Mouse (Mus musculus): ENCODE data around the gene Msantd3. TPM values are rescaled to one million over a fixed set of nuclear protein-coding genes. Genes with fewer than 3 reads are reported as not detected.

Gene Msantd3
- 10 to 100 TPM; 12.7 to 17.8 TPM for total RNA-seq (2021)
- long read RNA-seq, experiment 1, transcript Msantd3-203 (3 exons, 1,597 nt): major isoform, 23 of 31 reads
- long read RNA-seq, experiment 1, partial matches to known transcripts: 0 of 31 reads
- long read RNA-seq, experiment 1, other reads (novel, unspliced or antisense): 5 of 31 reads
- long read RNA-seq, experiment 2, transcript Msantd3-203 (3 exons, 1,597 nt): major isoform, 18 of 18 reads
- long read RNA-seq, experiment 2, partial matches to known transcripts: 0 of 18 reads
- long read RNA-seq, experiment 2, other reads (novel, unspliced or antisense): 0 of 18 reads

- peak; percentile 45 for DNase-seq
- intact Hi-C loops (cut with DNase I; ENCODE audit: low total_unique reads): loop anchor here (10.0 kb wide), 1 partner anchor 65 kb away; the partner anchor contains the start of gene Tex10
Measured at GRCm38 (mm10) chr4:48539841-48540575, at the start of gene Msantd3. Msantd3 (plus strand) TSS chr4:48539935.

DNA sequence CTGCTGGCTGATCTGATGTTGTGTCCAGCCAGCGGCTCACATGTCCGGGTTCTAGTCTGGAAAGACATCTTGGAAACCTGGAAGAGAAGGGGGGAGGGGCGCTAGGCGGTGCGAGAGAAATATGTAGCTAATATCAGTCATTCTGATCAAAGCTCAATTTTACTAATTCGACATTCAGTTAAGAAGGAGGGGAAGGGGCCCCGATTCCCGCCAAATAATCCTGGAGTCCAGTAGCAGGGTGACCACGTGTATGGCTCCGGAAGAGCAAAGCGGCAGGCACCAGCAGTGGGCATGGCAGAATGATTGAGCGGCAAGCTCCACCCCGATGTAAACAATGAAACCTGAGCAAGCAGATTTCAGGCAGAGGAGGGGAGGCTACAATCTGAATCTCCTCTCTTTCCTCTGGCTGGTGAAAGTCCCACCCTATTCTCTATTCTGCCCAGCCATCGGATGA lies 48.4 kb upstream of the Msantd3 start:
- intact Hi-C loops (cut with DNase I; ENCODE audit: low total_unique reads): no loop called here
- no peak for DNase-seq

GRCm38 (mm10) chr4:48492510-48492909 lies 47.2 kb upstream of the Msantd3 start:
- intact Hi-C loops (cut with DNase I; ENCODE audit: low total_unique reads): no loop called here

GRCm38 (mm10) chr4:48510861-48511260 lies 28.9 kb upstream of the Msantd3 start:
- DNase-seq: no peak

More at GRCm38 (mm10) chr4:48492510-48492909, 47.2 kb upstream of the Msantd3 start:
- DNase-seq: no peak

GRCm38 (mm10) chr4:48529559-48529958 lies 10.2 kb upstream of the Msantd3 start:
- intact Hi-C loops (cut with DNase I; ENCODE audit: low total_unique reads): no loop called here
- no peak for DNase-seq

More at GRCm38 (mm10) chr4:48510861-48511260, 28.9 kb upstream of the Msantd3 start:
- intact Hi-C loops (cut with DNase I; ENCODE audit: low total_unique reads): no loop called here

DNA sequence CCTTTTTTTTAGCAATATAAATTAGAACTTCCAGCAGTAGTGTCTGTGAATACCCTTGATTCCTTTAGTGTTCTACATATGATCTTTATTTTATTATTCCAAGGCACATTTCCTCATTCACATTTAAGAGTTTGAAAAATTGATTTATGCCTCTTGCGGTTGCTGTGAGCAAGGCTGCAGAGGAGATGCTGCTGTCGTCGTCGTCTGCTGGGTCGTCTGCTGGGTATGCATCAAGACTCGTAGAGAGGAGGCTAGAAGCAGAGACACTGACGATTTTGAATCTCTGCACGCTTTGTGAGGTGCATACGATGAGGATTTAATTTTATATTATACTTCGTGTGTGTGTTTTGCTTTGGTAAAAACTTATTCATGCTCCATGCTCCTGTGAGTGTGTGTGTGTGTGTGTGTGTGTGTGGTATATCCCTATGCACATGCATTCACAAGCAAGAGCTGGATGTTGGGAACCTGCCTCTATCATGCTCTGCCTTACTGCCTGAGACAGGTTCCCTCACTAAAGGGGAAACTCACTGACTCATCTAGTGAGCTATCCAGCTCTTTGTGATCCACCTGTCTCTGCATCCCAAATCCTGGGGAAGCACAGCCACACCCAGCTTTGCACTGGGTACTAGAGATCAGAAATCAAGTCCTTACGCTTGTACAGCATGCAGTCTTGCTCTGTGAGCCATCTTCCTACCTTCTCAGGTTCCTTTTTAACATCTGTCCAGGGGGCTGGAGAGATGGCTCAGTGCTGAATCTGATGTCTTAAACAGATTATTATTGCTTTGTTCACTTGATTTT lies 7.7 kb upstream of the Msantd3 start:
- intact Hi-C loops (cut with DNase I; ENCODE audit: low total_unique reads): no loop called here
- no peak for DNase-seq

GRCm38 (mm10) chr4:48536275-48536674 lies 3.5 kb upstream of the Msantd3 start:
- no peak for DNase-seq
- intact Hi-C loops (cut with DNase I; ENCODE audit: low total_unique reads): no loop called here

GRCm38 (mm10) chr4:48537024-48537423 lies 2.7 kb upstream of the Msantd3 start:
- intact Hi-C loops (cut with DNase I; ENCODE audit: low total_unique reads): no loop called here
- DNase-seq: no peak

DNA sequence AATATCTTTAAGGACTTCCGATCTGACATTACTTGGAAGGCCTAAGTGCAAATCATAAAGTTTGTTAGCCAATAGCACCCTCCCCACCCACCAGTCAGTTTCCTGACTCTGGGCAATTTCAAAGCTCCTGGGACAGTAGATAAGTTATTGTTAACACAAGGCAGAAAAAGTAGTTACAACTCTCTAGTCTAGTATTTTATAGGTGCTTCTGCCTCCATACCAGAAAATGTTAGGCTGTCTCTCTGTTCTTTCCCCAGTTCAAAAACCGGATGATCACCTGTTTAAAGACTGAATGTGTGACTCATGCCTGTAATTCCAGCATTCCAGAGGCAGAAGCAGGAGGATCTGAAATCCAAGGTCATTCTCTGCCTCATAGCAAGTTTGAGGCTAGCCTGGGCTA lies 1.2 kb upstream of the Msantd3 start:
- no peak for DNase-seq
- intact Hi-C loops (cut with DNase I; ENCODE audit: low total_unique reads): no loop called here

- DNase-seq: peak; percentile 37
- intact Hi-C loops (cut with DNase I; ENCODE audit: low total_unique reads): loop anchor here (10.0 kb wide), 1 partner anchor 66 kb away; the partner anchor contains the start of gene Tex10
Measured at GRCm38 (mm10) chr4:48540576-48541111, 909 bp downstream of the Msantd3 start.

- intact Hi-C loops (cut with DNase I; ENCODE audit: low total_unique reads): loop anchor here (10.0 kb wide), 1 partner anchor 67 kb away; the partner anchor contains the start of gene Tex10
- no peak for DNase-seq
Measured at GRCm38 (mm10) chr4:48541526-48542250, 2.0 kb downstream of the Msantd3 start.

- intact Hi-C loops (cut with DNase I; ENCODE audit: low total_unique reads): loop anchor here (10.0 kb wide), 1 partner anchor 68 kb away; the partner anchor contains the start of gene Tex10
- no peak for DNase-seq
Measured at GRCm38 (mm10) chr4:48542351-48542750, 2.6 kb downstream of the Msantd3 start.

DNA sequence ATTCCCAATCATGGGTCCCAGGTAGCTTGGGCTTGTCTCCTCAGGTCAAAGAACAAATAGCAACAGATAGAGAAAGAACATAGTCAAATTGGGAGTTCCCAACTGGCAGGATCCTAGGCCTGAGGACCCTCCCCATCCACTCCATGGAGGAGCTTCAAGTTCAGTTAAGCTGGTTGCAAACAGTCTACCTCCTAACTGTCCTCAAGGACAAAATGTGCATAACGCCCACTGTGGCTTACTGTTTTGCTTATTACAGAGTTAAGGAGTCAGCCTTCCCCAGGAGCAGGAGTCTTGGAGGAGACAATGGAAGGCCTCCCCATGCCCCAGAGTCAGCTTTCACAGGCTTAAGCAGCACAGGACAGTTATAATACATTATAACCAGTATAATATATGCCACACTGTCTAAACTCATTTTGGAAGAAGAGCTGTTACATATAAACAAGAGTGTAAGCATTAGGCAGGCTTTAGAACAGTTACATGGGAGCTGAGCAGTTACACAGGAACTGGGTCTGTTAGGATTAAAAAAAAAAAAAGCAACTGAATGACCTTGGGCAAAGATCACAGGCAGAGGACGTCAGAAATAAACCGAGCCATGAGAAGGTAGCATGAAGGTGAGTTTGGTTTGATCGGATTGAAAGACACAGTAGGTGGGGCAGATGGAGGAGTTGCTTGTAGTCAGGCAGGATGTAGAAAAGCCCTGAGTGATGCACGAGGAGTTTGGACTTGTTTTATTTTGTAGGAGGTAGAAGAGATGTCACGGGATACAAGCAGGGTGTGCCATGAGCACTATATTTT lies 3.5 kb downstream of the Msantd3 start:
- intact Hi-C loops (cut with DNase I; ENCODE audit: low total_unique reads): loop anchor here (10.0 kb wide), 1 partner anchor 68 kb away; the partner anchor contains the start of gene Tex10

GRCm38 (mm10) chr4:48544141-48544540 lies 4.4 kb downstream of the Msantd3 start:
- intact Hi-C loops (cut with DNase I; ENCODE audit: low total_unique reads): loop anchor here (10.0 kb wide), 1 partner anchor 69 kb away; the partner anchor contains the start of gene Tex10
- no peak for DNase-seq

More for the DNA sequence above, 3.5 kb downstream of the Msantd3 start:
- DNase-seq: no peak

DNA sequence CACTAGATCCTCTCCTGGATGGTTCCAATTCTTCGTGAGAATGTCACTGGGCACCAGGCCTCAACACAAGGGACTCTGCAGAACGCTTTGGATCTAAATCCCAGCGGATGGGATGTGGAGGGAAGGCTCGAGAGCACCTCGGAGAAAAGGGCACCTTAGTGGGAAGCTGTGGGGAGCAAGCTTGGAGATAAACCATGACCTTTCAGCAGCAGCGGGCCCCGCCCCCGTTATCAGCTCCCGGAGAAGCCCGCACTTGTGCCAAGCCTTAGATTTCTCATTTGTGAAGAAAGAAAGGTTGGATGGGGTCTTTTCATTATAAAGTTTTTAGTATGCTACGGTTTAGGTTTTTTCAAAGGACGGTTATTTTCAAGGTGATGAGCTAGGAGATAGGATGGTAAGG lies 6.2 kb downstream of the Msantd3 start:
- intact Hi-C loops (cut with DNase I; ENCODE audit: low total_unique reads): loop anchor here (10.0 kb wide), 1 partner anchor 71 kb away; the partner anchor contains the start of gene Tex10
- DNase-seq: no peak

GRCm38 (mm10) chr4:48546568-48547496 lies 7.1 kb downstream of the Msantd3 start:
- intact Hi-C loops (cut with DNase I; ENCODE audit: low total_unique reads): loop anchor here (10.0 kb wide), 1 partner anchor 72 kb away; the partner anchor contains the start of gene Tex10

More at GRCm38 (mm10) chr4:48546568-48547496, 7.1 kb downstream of the Msantd3 start:
- DNase-seq: no peak

Measured in gastrocnemius, postnatal 14 days (tissue).